Mouse (Mus musculus) stomach, postnatal 0 days (tissue): ENCODE measurements around the gene Rbm4b.

Source experiments
- CTCF ChIP-seq: IDR thresholded peaks from 2 replicates; pipeline ENCODE4 v1.5.1; 2016; ENCODE audit warnings: antibody characterized with exemption, low read depth, mild to moderate bottlenecking, moderate library complexity
- EP300 ChIP-seq: optimal IDR thresholded peaks from 2 replicates; pipeline ENCODE3; 2016; ENCODE audit warnings: antibody characterized with exemption

DNA sequence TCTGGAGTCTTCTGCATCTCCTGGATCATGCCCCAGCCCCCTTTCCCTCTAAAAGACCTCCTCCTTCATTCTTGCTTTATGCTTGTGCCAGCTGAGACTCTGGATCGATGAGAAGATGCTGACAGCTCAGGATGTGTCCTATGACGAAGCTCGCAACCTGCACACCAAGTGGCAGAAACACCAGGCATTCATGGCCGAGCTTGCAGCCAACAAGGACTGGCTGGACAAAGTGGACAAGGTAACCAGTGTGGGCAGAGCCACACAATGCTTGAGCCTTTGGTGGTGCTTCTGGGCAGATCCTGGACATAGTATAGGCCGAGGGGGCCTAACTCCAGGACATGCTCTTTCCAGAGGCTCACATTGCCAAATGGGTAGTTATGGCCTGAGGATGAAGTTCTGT lies 16.5 kb upstream of the Rbm4b start:
- TF ChIP-seq CTCF: no peak
- no peak for TF ChIP-seq EP300
